Mouse (Mus musculus) olfactory bulb, adult 2 months (tissue): Measurements from ENCODE around the gene Slc7a7. TPM values are rescaled to one million over a fixed set of nuclear protein-coding genes. Genes with fewer than 3 reads are reported as not detected.

Source experiments
- H3K27ac ChIP-seq: fragments of 200-500 bp; 2 replicates; pipeline ENCODE4 v1.5.1; 2012; ENCODE audit warnings: low read depth, low read length; ENCODE audit not compliant: insufficient read depth
- H3K4me1 ChIP-seq: fragments of 200-500 bp; 2 replicates; pipeline ENCODE4 v1.6.1; 2012; ENCODE audit warnings: low read length; ENCODE audit not compliant: control insufficient read depth, insufficient read depth
- H3K4me3 ChIP-seq: fragments of 200-500 bp; 2 replicates; pipeline ENCODE4 v1.5.1; 2012; ENCODE audit warnings: mild to moderate bottlenecking, low read depth, low read length, moderate library complexity; ENCODE audit not compliant: insufficient read depth
- CTCF ChIP-seq: fragments of 200-500 bp; IDR thresholded peaks from 2 replicates; pipeline ENCODE4 v1.5.1; 2012; ENCODE audit warnings: low read depth, mild to moderate bottlenecking, low read length, moderate library complexity; ENCODE audit not compliant: insufficient read depth
- POLR2A ChIP-seq: fragments of 200-500 bp; IDR thresholded peaks from 2 replicates; pipeline ENCODE4 v1.6.1; 2012; ENCODE audit warnings: mild to moderate bottlenecking, low read depth, low read length, moderate library complexity; ENCODE audit not compliant: insufficient read depth
- WGBS: fragments of 180-500 bp; shearing (Covaris S2); methylation state at CpG from one replicate; pipeline ENCODE4 v1.1.7; 2018; 5-methylcytosine and 5-hydroxymethylcytosine counted together
- polyA plus RNA-seq: library from polyadenylated mRNA; stranded (reverse); fragments of >200 nt; gene quantifications from 2 replicates; pipeline ENCODE4 v1.2.4, GENCODE M21; 2012; ENCODE audit warnings: low replicate concordance; ENCODE audit not compliant: missing spikeins, insufficient read depth, insufficient read length

Gene Slc7a7
- polyA plus RNA-seq, 1 experiment: not detected

DNA sequence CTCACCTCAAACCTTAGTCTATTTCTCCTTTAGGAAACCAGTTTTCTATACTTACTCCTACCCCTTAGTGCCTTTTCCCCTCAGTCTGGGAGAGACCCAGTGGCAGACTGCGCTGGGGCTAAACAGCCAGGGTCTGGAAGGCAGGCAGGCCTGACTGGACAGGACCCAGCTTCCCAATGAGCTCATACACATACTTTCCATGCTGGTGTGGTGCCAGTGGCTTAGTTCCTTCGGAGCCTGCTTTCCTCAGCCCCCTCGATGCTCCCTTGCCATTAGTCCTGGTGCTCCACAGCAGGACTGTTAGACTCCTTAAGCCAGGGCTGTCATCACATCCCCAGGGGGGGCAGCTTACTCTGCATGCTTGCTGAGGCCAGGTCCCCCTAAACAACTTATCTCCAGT, 27.9 kb upstream of the Slc7a7 start:
- 50% methylated on average over 3 of the region's 3 CpGs for WGBS
- TF ChIP-seq POLR2A (no peak), CTCF (no peak)
- Histone ChIP-seq H3K27ac (no peak overlapping the region), H3K4me1 (peaks cover 19% of the 10 kb centered on the region), H3K4me3 (no peak overlapping the region)

GRCm38 (mm10) chr14:54443712-54444618, 26.4 kb upstream of the Slc7a7 start:
- 43% methylated on average over 15 of the region's 15 CpGs for WGBS
- Histone ChIP-seq H3K4me3 (no peak overlapping the region), H3K27ac (no peak overlapping the region), H3K4me1 (peaks cover 21% of the 10 kb centered on the region; the same call in 1 of the 2 replicates)
- TF ChIP-seq CTCF: no peak
- no peak for TF ChIP-seq POLR2A

GRCm38 (mm10) chr14:54443196-54443595, 25.6 kb upstream of the Slc7a7 start:
- TF ChIP-seq CTCF (no peak), POLR2A (no peak)
- H3K4me3 ChIP-seq: no peak overlapping the region
- H3K27ac ChIP-seq: no peak overlapping the region
- WGBS: 63% methylated on average over 3 of the region's 3 CpGs
- peaks cover 21% of the 10 kb centered on the region; the same call in 1 of the 2 replicates for H3K4me1 ChIP-seq

DNA sequence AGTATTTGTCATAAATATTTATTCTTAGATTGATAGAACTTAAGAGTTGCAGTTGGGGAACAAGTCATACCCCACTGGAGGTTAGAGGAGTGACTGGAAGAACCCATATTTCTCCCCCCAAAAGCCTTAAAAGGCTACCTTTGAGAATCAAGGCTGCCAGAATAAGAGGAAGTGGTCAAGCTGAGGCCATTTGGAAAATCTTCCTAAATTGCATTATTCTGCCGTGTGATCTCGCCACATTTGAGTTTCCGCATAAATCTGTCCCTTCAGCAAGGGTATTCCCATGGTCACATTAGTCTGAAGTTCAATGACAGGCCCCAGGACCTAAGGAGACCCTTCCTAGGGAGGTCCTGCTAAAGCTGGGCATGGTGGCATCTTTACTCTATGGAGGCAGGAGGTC, 25.0 kb upstream of the Slc7a7 start:
- TF ChIP-seq CTCF (no peak), POLR2A (no peak)
- Histone ChIP-seq H3K27ac (no peak overlapping the region), H3K4me1 (peaks cover 21% of the 10 kb centered on the region; the same call in 1 of the 2 replicates), H3K4me3 (no peak overlapping the region)
- 87% methylated on average over 3 of the region's 3 CpGs for WGBS

DNA sequence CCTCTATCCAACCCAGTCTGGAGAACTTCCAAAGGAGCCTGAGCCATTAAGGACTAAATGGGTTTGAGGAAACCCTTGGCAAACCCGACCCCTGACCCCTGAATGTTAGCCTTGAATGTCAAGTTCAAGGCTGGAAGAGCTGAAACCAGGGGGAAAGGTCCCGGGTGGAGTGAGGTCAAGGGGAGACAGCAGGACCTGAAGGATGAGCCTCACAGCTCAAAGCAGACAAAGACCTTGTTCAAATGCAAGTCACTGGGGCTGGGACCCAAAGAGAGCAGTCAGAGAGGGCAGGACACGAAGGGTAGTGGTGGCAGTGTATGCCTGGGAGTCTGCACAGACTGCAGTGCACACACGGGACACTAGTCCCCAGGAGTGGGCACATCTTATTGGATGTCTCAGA, 23.8 kb upstream of the Slc7a7 start:
- no peak overlapping the region for H3K27ac ChIP-seq
- WGBS: 71% methylated on average over 4 of the region's 4 CpGs
- H3K4me1 ChIP-seq: peaks cover 21% of the 10 kb centered on the region; the same call in 1 of the 2 replicates
- H3K4me3 ChIP-seq: no peak overlapping the region
- TF ChIP-seq CTCF (no peak), POLR2A (no peak)

DNA sequence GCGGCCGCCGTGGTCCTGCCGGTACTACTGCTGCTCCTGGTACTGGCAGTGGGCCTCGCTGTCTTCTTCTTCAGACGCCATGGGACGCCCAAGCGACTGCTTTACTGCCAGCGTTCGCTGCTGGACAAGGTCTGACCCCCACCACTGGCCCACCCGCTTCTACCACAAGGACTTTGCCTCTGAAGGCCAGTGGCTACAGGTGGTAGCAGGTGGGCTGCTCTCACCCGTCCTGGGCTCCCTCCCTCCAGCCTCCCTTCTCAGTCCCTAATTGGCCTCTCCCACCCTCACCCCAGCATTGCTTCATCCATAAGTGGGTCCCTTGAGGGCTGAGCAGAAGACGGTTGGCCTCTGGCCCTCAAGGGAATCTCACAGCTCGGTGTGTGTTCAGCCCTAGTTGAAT, 23.0 kb upstream of the Slc7a7 start:
- 88% methylated on average over 14 of the region's 14 CpGs for WGBS

GRCm38 (mm10) chr14:54439610-54440009, 22.0 kb upstream of the Slc7a7 start:
- 52% methylated on average over 7 of the region's 7 CpGs for WGBS
- Histone ChIP-seq H3K27ac (no peak overlapping the region), H3K4me3 (no peak overlapping the region), H3K4me1 (peaks cover 21% of the 10 kb centered on the region; the same call in 1 of the 2 replicates)
- TF ChIP-seq POLR2A: no peak
- TF ChIP-seq CTCF: no peak

More for the DNA sequence above, 23.0 kb upstream of the Slc7a7 start:
- no peak for TF ChIP-seq POLR2A
- no peak for TF ChIP-seq CTCF
- H3K4me3 ChIP-seq: no peak overlapping the region
- H3K4me1 ChIP-seq: peaks cover 21% of the 10 kb centered on the region; the same call in 1 of the 2 replicates
- H3K27ac ChIP-seq: no peak overlapping the region

- no peak overlapping the region for H3K4me3 ChIP-seq
- H3K27ac ChIP-seq: no peak overlapping the region
- no peak for TF ChIP-seq POLR2A
- TF ChIP-seq CTCF: no peak
- peaks cover 19% of the 10 kb centered on the region; the same call in 1 of the 2 replicates for H3K4me1 ChIP-seq
- WGBS: 82% methylated on average over 12 of the region's 12 CpGs
Measured at GRCm38 (mm10) chr14:54439155-54439554, 21.6 kb upstream of the Slc7a7 start.

DNA sequence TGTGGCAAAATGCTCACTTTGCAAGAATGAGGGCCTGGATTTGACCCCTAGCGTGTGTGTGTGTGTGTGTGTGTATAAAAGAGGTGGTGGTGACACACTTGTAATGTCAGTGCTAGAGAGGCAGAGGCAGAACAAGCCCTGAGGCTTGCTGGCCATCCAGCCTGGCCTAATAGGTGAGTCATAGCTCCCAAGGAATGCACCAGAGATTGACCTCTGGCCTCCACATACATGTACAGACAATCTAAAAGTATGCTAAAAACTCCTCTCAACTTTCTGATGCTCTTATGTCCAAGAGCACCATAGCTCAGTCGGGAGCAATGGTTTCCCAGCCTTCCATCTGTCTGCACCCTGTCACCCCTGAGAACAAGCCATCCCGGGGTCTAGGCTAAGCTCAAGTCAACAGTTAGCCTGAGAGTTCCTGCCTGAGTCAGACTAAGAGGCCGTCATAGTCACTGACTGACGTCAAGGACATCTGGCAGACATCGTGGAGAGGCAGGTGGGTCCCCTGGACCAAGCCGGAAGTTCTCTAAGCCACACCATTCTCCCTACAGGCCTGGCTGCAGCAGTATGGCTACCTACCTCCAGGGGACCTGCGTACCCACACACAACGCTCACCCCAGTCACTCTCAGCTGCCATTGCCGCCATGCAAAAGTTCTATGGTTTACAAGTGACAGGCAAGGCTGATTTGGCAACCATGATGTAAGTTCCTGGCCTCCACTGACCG, 17.8 kb upstream of the Slc7a7 start:
- peaks cover 22% of the 10 kb centered on the region for H3K4me1 ChIP-seq
- TF ChIP-seq CTCF (no peak), POLR2A (no peak)
- H3K4me3 ChIP-seq: no peak overlapping the region
- WGBS: 82% methylated on average over 11 of the region's 11 CpGs
- no peak overlapping the region for H3K27ac ChIP-seq
